In genomic region chr9:45534472-45534988, GRCm38 (mm10) we compare ENCODE assay signal across 13 mouse cellular contexts.
DNase-seq lines count a peak whose midpoint lies in the region; ATAC-seq and TF ChIP-seq lines count a peak whose summit lies in the region.
"Had no signal": no experiment of that assay in that cellular context is flagged by ENCODE, and none has a peak within 500 bp of the region (broad histone marks: within the 10 kb centered on the region; RNA-seq: fewer than 3 reads in every experiment).

No protein-coding gene starts in this region.

- peaks cover 49% of the 10 kb centered on the region for H3K4me1 ChIP-seq in hindbrain, embryonic 10.5 days (replicated peaks)
- peaks cover 5% of the 10 kb centered on the region; the same call in 1 of the 2 replicates for H3K4me1 ChIP-seq in hindbrain, embryonic 11.5 days (replicated peaks; ENCODE audit: control insufficient read depth, insufficient read depth, low read length)
- H3K4me1 ChIP-seq in hindbrain, postnatal 0 days (ENCODE audit: insufficient read depth, low read length), result peaks cover 18% of the 10 kb centered on the region; the same call in 1 of the 2 replicates

- H3K27me3 ChIP-seq in hindbrain, embryonic 10.5 days (ENCODE audit: insufficient read depth, poor library complexity, severe bottlenecking), result no peaks in the 10 kb centered on the region
- H3K27me3 ChIP-seq in hindbrain, embryonic 11.5 days (ENCODE audit: control insufficient read depth, insufficient read depth, low read length), result no peaks in the 10 kb centered on the region
- no peaks in the 10 kb centered on the region for H3K27me3 ChIP-seq in hindbrain, postnatal 0 days (ENCODE audit: insufficient read depth, low read length)

- no peak for ATAC-seq in hindbrain, embryonic 11.5 days (ENCODE audit: low FRiP score)
- ATAC-seq in hindbrain, postnatal 0 days, result peak; percentile 62

- H3K27ac ChIP-seq in hindbrain, embryonic 10.5 days, result peak overlapping the region; percentile 62
- H3K27ac ChIP-seq in hindbrain, embryonic 11.5 days (ENCODE audit: low read depth, low read length), result no peak overlapping the region
- peak overlapping the region; percentile 48; the same call in 1 of the 2 replicates for H3K27ac ChIP-seq in hindbrain, postnatal 0 days
- H3K27ac ChIP-seq: liver, embryonic 14.5 days; macrophage had no signal

- peak; percentile 21 for DNase-seq in hindbrain, embryonic 10.5 days (ENCODE audit: low spot score)
- no peak for DNase-seq in hindbrain, embryonic 11.5 days (ENCODE audit: low spot score)
- peak; percentile 46 for DNase-seq in right cerebral cortex, adult 18-20 months
- DNase-seq in right cerebral cortex, postnatal 25 days, result no peak
- DNase-seq in hindbrain, postnatal 0 days (ENCODE audit: low spot score), result peak; percentile 31
- peak; percentile 50 for DNase-seq in retina, postnatal 1 day
- DNase-seq in layer of hippocampus, postnatal 25 days (ENCODE audit: extremely low spot score in 1 of 2, low spot score in 1 of 2), result no peak
- DNase-seq in adrenal gland, adult 8-10 months, result no peak
- DNase-seq: B cell, adult 2 months; gastrocnemius, postnatal 36 days; kidney, postnatal 10 days had no signal

- no peak overlapping the region for H3K4me3 ChIP-seq in hindbrain, embryonic 10.5 days
- H3K4me3 ChIP-seq in hindbrain, embryonic 11.5 days (ENCODE audit: low read depth, low read length), result no peak overlapping the region
- H3K4me3 ChIP-seq in hindbrain, postnatal 0 days (ENCODE audit: low read length), result no peak overlapping the region

- TF ChIP-seq CTCF in hindbrain, postnatal 0 days (IDR thresholded peaks at IDR 0.05; ENCODE audit: low read depth), result no peak; the same call in 1 of the 2 replicates

- no peak overlapping the region for H3K4me2 ChIP-seq in hindbrain, embryonic 11.5 days (replicated peaks; ENCODE audit: low read depth, low read length)
- H3K4me2 ChIP-seq in hindbrain, postnatal 0 days (ENCODE audit: low read depth, low read length), result no peak overlapping the region

- H3K9ac ChIP-seq in hindbrain, embryonic 11.5 days (ENCODE audit: low read depth, low read length), result no peak overlapping the region
- H3K9ac ChIP-seq in hindbrain, postnatal 0 days (replicated peaks; ENCODE audit: low read length), result no peak overlapping the region
- H3K9ac ChIP-seq: liver, embryonic 14.5 days had no signal

- H3K36me3 ChIP-seq in hindbrain, embryonic 10.5 days, result no peaks in the 10 kb centered on the region
- H3K36me3 ChIP-seq in hindbrain, embryonic 11.5 days (ENCODE audit: control insufficient read depth, insufficient read depth, low read length), result no peaks in the 10 kb centered on the region
- no peaks in the 10 kb centered on the region for H3K36me3 ChIP-seq in hindbrain, postnatal 0 days (ENCODE audit: insufficient read depth, low read length)

- H3K9me3 ChIP-seq in hindbrain, embryonic 10.5 days, result no peaks in the 10 kb centered on the region
- no peaks in the 10 kb centered on the region for H3K9me3 ChIP-seq in hindbrain, embryonic 11.5 days (ENCODE audit: control insufficient read depth, low read length)
- no peaks in the 10 kb centered on the region for H3K9me3 ChIP-seq in hindbrain, postnatal 0 days (ENCODE audit: low read length)

- 78% methylated on average over 8 of the region's 8 CpGs for WGBS in hindbrain, embryonic 10.5 days
- 65% methylated on average over 8 of the region's 8 CpGs for WGBS in hindbrain, embryonic 11.5 days
- 48% methylated on average over 8 of the region's 8 CpGs for WGBS in hindbrain, postnatal 0 days

Comparison
In these comparisons a context has a peak if more than half of its experiments do, and no peak if none do; other contexts are left out.
1. DNase-seq: peak in hindbrain, embryonic 10.5 days (single experiment), right cerebral cortex, adult 18-20 months (single experiment), hindbrain, postnatal 0 days (single experiment) and retina, postnatal 1 day (single experiment); none in hindbrain, embryonic 11.5 days (single experiment), right cerebral cortex, postnatal 25 days (single experiment), layer of hippocampus, postnatal 25 days (0 of 2) and adrenal gland, adult 8-10 months (single experiment).